Mouse (Mus musculus): ENCODE data around the gene Fgd3. TPM values are rescaled to one million over a fixed set of nuclear protein-coding genes. Genes with fewer than 3 reads are reported as not detected.

The Fgd3 gene
- total RNA-seq (2021), result 1 to 10 TPM; 5.0 to 5.9 TPM
- long read RNA-seq, experiment 1, partial matches to known transcripts, result 0 of 4 reads
- long read RNA-seq, experiment 1, other reads (novel, unspliced or antisense), result 4 of 4 reads
- long read RNA-seq, experiment 2, result 0 reads

GRCm38 (mm10) chr13:49320040-49320439, at the start of gene Fgd3:
TSS of gene Fgd3 (minus strand) at chr13:49320311.
- peak; percentile 45 to 57 for DNase-seq (ENCODE audit: low spot score in 2 of 2)

GRCm38 (mm10) chr13:49369404-49369803, 49.3 kb upstream of the Fgd3 start:
- no peak for DNase-seq (ENCODE audit: low spot score in 2 of 2)

GRCm38 (mm10) chr13:49367657-49368440, 47.7 kb upstream of the Fgd3 start:
- no peak for DNase-seq (ENCODE audit: low spot score in 2 of 2)

DNA sequence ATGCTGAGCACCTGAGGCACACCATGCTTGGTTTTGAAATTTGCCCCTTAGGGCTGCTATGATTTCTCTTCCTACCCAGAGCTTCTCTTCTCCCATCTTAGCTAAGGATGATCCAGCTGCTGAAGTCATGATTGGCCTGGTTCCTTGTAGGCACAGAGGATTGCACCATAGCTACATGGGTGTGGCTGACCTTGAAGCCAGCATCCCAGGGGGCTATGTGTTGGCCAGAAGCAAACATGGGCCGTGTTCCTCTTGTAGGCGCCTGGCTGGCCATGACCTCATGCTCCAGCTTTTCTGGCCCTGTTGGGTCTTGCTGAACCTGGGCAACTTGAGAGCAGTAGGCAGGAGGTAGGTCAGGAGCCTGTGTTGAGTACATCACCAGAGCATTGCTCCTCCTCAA, 44.6 kb upstream of the Fgd3 start:
- DNase-seq (ENCODE audit: low spot score in 2 of 2), result no peak

DNA sequence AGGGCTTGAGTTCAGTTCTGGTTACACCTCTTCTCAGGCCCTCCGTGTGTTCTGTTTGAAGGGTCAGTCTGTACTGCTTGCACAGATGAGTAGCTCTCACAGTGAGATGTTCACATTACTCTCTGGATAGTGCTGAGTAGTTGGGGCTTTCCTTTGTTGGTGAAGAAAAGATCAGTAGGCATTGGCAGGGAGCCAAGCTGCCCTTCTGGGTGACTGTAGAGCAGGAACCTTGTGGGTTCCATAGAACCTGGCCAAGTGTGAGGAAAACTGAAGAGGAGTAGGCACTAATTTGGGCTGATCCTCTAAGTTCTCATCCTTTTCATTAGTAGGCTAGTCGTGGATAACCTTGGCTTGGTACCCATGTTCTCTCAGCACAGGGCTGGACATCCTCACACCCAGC, 42.7 kb upstream of the Fgd3 start:
- no peak for DNase-seq (ENCODE audit: low spot score in 2 of 2)

- DNase-seq (ENCODE audit: low spot score in 2 of 2), result no peak
These were observed 42.3 kb upstream of the Fgd3 start for GRCm38 (mm10) chr13:49362364-49362763.

- DNase-seq (ENCODE audit: low spot score in 2 of 2), result no peak
These were observed 40.8 kb upstream of the Fgd3 start for GRCm38 (mm10) chr13:49360906-49361406.

DNA sequence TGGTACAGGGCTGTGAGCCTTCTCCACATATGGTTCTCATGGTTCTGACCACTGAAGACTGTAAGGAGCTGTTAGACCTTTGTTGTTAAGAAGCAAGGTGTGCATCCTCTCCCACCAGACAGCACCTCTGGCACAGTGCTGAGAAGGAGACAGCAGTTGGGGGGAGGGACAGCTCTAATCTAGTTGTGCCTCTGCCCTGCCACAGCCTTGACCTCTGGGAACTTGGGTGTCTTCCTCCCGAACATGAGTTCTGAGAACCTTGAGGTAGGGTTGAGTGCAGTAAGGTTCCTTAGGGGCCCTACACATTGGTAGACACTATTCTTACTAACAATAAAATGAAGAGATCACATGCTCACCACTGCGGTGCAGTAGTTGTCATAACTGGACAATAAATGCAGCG, 38.1 kb upstream of the Fgd3 start:
- DNase-seq (ENCODE audit: low spot score in 2 of 2), result no peak

DNA sequence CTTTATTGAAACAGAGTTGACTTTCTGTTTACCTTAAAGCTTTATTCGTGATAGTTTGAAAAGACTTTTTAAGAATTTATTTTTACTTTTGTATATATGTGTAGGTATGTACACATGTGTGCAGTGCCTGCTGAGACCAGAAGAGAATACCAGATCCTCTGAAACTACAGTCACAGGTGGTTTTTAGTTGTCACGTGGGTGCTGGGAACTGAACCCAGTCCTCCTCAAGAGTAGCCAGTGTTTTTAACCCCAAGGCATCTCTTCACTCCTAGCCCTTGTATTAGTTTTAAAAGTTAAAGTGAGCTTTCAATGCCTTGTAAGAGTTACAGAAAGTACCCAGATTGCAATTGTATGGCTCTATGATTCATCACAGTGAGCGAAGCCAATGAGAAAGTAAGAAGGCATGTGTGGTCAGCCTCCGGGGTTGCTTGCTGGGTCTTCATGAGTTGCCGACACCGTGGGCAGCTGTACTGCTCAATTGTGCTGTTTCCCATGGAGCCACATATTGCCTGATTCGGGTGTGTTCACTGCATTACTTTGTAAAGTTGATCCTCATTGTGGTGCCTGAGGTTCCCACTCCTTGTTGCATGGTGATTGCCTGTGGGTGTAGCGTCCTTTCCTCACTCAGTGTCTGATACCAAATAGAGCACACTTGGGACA, 37.4 kb upstream of the Fgd3 start:
- no peak for DNase-seq (ENCODE audit: low spot score in 2 of 2)

DNA sequence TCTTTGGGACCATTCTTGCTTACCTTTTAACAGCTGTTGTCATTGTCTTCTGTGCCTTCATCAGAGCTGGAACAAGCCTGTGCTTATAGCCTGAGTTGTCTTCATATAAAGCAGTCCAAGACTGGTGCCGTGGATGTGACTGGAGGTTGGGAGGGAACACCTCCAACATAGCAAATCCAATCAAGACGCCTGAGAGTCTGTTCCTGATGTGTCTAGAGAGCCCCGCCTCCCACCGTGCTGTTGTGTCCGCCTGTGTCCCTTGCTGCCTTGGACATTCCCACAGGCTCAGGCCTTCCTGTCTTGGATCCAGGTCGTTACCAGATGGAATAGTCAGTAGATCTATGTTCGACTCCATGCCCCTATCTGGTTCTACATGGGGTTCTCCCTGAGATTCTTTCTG, 36.0 kb upstream of the Fgd3 start:
- DNase-seq (ENCODE audit: low spot score in 2 of 2), result no peak

DNA sequence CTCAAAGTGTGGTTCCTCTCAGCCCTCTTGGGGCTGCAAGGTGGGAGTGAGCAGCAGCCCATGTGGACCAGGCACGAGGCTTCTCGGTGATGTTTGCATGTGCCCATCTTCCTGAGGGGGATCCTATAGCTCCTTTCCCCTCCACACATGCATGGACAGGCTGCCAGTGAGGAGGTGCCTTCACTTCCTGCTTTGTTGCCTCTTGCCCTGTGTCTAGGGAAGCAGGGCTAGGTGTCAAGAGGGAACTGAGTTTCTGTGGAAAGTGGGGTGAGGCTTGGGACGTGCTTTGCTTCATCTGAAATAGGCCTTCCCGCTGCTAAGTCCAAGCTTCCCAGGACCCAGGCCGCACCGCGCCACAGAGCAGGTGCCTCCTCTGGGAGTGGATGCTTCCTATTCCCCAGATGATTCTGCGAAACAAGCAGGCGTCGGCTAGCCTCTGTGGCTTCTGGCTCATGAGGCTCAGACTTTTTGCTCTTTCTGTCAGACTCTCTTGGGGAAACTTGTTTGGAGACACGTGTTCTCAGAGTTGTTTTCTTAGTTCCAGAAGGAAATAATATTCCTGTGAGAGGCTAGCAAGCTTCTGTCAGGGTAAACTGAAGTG, 35.5 kb upstream of the Fgd3 start:
- DNase-seq (ENCODE audit: low spot score in 2 of 2), result no peak

GRCm38 (mm10) chr13:49353991-49354507, 33.9 kb upstream of the Fgd3 start:
- no peak for DNase-seq (ENCODE audit: low spot score in 2 of 2)

DNA sequence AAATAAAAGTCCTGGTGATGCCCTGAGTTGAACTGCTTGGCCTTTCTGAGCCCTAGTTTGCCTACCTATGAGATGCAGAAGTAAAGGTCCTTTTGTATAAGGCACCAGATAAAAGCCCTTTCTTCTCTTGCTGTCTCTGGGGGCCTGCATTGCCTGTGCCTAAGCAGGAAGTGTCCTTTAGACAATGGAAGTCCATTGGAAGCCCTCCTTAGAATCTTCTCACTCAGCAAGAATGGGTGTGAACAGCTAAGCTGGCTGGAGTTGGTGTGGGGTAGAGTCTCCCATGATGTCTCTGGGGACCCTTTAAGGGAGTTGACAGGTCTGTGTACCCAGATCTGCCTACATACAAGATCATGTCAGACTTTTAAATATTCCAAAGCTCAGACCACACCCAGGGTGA, 33.3 kb upstream of the Fgd3 start:
- DNase-seq (ENCODE audit: low spot score in 2 of 2), result no peak

DNA sequence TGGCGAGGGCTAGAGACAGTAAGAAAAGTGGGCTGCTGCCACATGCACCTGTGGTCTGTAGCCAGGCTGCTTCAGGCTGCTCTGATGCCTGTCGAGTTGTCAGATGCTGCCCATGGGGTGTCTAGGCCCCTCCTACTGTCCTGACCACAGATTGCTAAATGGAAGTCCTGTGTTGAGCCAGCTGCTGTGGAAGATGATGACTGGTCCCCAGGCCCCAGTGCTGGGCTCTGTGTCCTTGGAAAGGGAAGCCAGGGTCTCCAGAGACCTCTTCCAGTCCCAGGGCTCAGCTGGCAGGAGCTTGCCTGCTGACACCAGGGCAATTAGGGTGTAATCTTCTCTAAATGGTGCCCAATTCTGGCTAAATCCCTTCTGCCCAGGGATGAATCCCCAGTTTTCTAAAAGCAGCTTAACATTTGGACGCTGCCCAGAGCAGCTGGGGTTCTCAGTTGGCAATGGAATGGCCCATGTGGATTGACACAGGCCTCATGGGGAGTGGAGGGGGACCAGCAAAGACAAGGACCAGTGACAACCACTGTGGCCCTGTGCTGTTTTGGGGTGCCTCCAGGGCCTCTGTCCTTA, 32.6 kb upstream of the Fgd3 start:
- DNase-seq (ENCODE audit: low spot score in 2 of 2), result no peak

- no peak for DNase-seq (ENCODE audit: low spot score in 2 of 2)
These were observed 29.9 kb upstream of the Fgd3 start for GRCm38 (mm10) chr13:49349836-49350505.

DNA sequence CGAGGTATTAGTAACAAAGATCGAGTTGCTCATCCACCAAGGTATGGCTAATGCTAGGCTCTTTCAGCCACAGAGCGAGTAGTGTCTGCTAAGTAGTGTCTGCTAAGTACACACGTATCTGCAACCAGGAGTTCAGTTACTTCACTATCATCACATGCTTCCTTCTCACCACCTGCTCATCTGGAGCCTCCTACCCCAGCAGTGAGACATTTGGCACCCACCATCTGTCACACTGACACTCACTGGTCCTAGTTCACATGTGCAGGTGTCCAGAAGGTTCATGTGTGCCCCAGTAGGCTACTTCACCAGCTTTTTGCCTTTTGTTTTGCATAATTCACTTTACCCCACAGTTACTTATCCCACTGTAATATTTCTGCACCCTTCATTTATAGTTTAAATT, 29.2 kb upstream of the Fgd3 start:
- no peak for DNase-seq (ENCODE audit: low spot score in 2 of 2)

GRCm38 (mm10) chr13:49348522-49348921, 28.4 kb upstream of the Fgd3 start:
- DNase-seq (ENCODE audit: low spot score in 2 of 2), result no peak

GRCm38 (mm10) chr13:49345476-49345875, 25.4 kb upstream of the Fgd3 start:
- DNase-seq (ENCODE audit: low spot score in 2 of 2), result no peak

GRCm38 (mm10) chr13:49344567-49344966, 24.5 kb upstream of the Fgd3 start:
- no peak for DNase-seq (ENCODE audit: low spot score in 2 of 2)

DNA sequence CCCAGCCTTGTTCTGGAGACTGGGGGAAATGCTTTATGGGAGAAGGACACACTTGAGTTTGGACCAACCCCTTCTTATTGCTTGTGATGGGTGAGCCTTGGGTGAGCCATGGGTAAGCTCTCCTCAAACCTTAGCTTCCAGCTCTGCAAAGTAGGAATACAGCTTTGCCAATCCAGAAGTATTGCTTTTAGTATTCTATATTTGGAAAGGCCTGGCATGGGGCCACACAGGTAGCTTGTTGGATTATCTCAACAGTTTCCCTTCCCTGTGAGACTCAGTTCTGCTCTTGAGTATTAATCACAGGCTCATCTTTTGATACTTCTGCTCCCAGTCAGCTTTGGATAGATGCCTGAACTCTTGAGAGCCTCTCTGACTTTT, 22.6 kb upstream of the Fgd3 start:
- DNase-seq (ENCODE audit: low spot score in 2 of 2), result no peak
